Mouse (Mus musculus) neural tube, embryonic 13.5 days (tissue): ENCODE results near the gene Ogfrl1. TPM values are rescaled to one million over a fixed set of nuclear protein-coding genes. Genes with fewer than 3 reads are reported as not detected.
"Not testable (repeated sequence)": the region's sequence is repeated elsewhere in the genome, so short reads cannot be mapped to it uniquely, and the experiment has no call there.

ENCODE experiments used
- ATAC-seq: fragments of 200-750 bp; cut with Nextera tagmentation; 2 replicates; pipeline ENCODE4 v1.8.0; 2017; ENCODE audit warnings: low read depth, mild to moderate bottlenecking, moderate TSS enrichment, moderate library complexity
- H3K27ac ChIP-seq: fragments of 300-500 bp; sonication (generic); replicated peaks from 2 replicates; pipeline ENCODE4 v1.5.1; 2015; ENCODE audit warnings: moderate library complexity, mild to moderate bottlenecking, inconsistent platforms
- H3K27me3 ChIP-seq: fragments of 300-500 bp; sonication (generic); 2 replicates; pipeline ENCODE4 v1.6.1; 2015; ENCODE audit warnings: mild to moderate bottlenecking, inconsistent platforms
- H3K36me3 ChIP-seq: fragments of 300-500 bp; sonication (generic); 2 replicates; pipeline ENCODE4 v1.6.1; 2015; ENCODE audit warnings: mild to moderate bottlenecking, inconsistent platforms
- H3K4me1 ChIP-seq: fragments of 300-500 bp; sonication (generic); replicated peaks from 2 replicates; pipeline ENCODE4 v1.6.1; 2015; ENCODE audit warnings: inconsistent platforms
- H3K4me2 ChIP-seq: fragments of 300-500 bp; sonication (generic); 2 replicates; pipeline ENCODE4 v1.6.1; 2015; ENCODE audit warnings: inconsistent platforms, mild to moderate bottlenecking, moderate library complexity
- H3K4me3 ChIP-seq: fragments of 300-500 bp; sonication (generic); 2 replicates; pipeline ENCODE4 v1.5.1; 2015; ENCODE audit warnings: mild to moderate bottlenecking, inconsistent platforms
- H3K9ac ChIP-seq: fragments of 300-500 bp; sonication (generic); 2 replicates; pipeline ENCODE4 v1.6.1; 2015; ENCODE audit warnings: moderate library complexity, mild to moderate bottlenecking, inconsistent platforms
- H3K9me3 ChIP-seq: fragments of 300-500 bp; sonication (generic); 2 replicates; pipeline ENCODE4 v1.6.1; 2016; ENCODE audit warnings: inconsistent platforms
- WGBS: fragments of 180-500 bp; shearing (Covaris S2); methylation state at CpG from one replicate; pipeline ENCODE4 v1.1.7; 2015; 5-methylcytosine and 5-hydroxymethylcytosine counted together
- polyA plus RNA-seq: library from polyadenylated mRNA; unstranded; fragments of >200 nt; fragmentation: Nextera tagmentation; extraction: Ambion mirVana; gene quantifications from 2 replicates; pipeline ENCODE4 v1.2.1, GENCODE M21; 2015

Ogfrl1 gene
- 22.5 and 25.4 TPM in 2 replicates for polyA plus RNA-seq

DNA sequence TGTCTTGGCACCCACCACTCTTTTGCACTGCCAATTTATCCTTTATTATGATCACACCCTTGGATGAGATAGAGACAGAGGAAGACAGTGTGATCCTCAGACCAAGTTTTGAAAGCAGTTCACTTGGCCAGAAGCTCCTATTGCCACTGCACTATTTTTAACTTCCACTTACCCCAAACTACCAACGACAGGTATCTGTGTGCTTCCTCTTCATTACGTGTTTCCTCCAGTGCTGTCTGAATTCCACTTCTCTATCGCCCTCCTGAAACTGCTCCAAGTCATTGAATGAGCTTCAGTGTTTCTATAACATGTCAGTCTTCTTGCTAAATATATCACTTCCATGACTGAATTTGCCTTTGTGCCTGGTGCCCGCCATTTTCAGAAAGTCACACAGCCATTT, at the start of gene Ogfrl1:
Ogfrl1 (minus strand) TSS at position 150 of the 400 bp plus-strand sequence.
- H3K36me3 ChIP-seq, result no peaks in the 10 kb centered on the region
- H3K4me2 ChIP-seq, result no peak within 1 kb of the TSS
- no peaks in the 10 kb centered on the region for H3K4me1 ChIP-seq
- no peak for ATAC-seq
- no peak within 1 kb of the TSS for H3K9ac ChIP-seq
- H3K4me3 ChIP-seq, result no peak within 1 kb of the TSS
- no peaks in the 10 kb centered on the region for H3K27me3 ChIP-seq
- H3K9me3 ChIP-seq, result no peaks in the 10 kb centered on the region
- no peak within 1 kb of the TSS for H3K27ac ChIP-seq
- 88% methylated on average over 4 of the region's 4 CpGs for WGBS

DNA sequence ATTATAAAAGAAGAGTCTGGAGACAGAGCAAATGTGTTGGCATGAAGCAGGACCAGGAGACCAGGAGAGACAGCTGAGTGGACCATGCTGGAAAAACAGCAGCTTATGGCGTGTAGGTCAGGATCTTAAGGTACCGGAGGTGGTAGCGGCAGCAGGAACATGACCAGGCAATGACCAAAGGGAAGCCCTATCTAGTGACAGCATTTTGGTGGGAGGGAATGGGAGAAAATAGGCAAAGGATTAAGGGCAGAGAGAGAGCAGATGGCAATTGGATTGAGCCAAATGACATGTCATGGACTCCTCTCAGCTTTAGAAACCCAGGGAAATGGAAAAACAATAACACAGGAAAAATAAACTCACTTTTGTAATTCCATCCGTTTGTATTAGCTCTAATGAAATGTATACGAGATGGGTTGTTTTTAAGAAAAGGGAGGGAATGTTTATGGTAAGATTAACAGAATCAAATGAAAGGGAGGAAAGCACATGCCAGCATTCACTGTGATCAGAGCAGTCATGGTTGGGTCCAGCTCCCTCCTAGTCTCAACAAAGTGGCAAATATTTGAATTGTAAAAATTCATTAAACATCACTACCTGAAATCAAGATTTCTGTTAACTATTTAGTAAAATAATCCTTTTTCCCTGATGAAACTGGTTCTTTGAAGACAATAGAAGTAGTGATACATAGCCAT, 48.3 kb upstream of the Ogfrl1 start:
- 0 out of 2 replicates have a peak, but pooled peaks cover 6% of the 10 kb centered on the region for H3K4me1 ChIP-seq
- H3K36me3 ChIP-seq, result no peaks in the 10 kb centered on the region
- H3K4me2 ChIP-seq, result no peak overlapping the region
- no peaks in the 10 kb centered on the region for H3K27me3 ChIP-seq
- H3K27ac ChIP-seq, result no peak overlapping the region
- no peaks in the 10 kb centered on the region; the same call in 1 of the 2 replicates for H3K9me3 ChIP-seq
- no peak overlapping the region for H3K9ac ChIP-seq
- no peak overlapping the region for H3K4me3 ChIP-seq
- WGBS, result 90% methylated on average over 5 of the region's 5 CpGs
- ATAC-seq, result no peak

DNA sequence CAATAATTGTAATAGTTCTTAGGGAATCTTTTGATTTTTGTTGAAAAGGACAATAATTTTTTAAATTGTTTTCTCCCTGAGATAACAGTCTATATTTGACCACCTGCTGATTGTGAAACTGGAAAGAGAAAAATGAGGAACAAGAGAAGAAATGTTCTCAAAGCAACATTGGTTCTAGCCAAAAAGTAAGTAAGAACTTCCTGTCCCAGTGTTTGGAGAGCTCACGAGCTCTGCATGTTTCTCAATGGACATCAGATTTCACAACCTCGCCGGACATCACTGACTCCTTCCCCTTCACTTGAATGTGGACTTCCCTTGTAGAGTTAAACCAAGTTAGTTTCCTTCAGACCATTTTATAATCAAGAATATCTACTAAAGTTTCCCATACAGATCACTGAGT, 36.0 kb upstream of the Ogfrl1 start:
- no peaks in the 10 kb centered on the region for H3K27me3 ChIP-seq
- no peak overlapping the region for H3K9ac ChIP-seq
- no peak overlapping the region for H3K4me2 ChIP-seq
- no peaks in the 10 kb centered on the region for H3K36me3 ChIP-seq
- no peak for ATAC-seq
- no peaks in the 10 kb centered on the region for H3K9me3 ChIP-seq
- no peaks in the 10 kb centered on the region for H3K4me1 ChIP-seq
- H3K27ac ChIP-seq, result no peak overlapping the region
- no peak overlapping the region for H3K4me3 ChIP-seq
- WGBS, result 90% methylated on average over 3 of the region's 3 CpGs

DNA sequence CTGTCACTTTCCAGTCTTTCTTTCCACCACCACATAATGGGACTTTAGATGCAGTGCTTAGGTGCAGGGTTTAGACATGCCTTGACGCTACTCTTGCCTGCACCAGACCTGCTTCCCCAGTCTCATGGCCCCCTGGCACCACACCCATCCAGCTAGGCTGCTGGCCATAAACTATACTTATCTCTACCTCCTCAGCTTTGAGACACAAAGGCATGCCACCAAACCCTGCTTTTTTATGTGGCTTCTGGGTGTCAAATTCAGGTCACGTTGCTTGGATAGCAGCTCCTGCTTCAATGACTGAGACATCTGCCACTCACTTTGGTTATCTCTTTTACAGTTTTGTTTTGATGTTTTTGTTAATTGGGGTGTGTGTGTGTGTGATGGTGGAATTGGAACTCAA, 28.9 kb upstream of the Ogfrl1 start:
- Histone ChIP-seq H3K4me3 (no peak overlapping the region), H3K9ac (no peak overlapping the region), H3K27me3 (no peaks in the 10 kb centered on the region), H3K4me1 (no peaks in the 10 kb centered on the region), H3K36me3 (no peaks in the 10 kb centered on the region), H3K27ac (no peak overlapping the region), H3K4me2 (no peak overlapping the region), H3K9me3 (peaks cover 8% of the 10 kb centered on the region; the same call in 1 of the 2 replicates)
- WGBS, result 94% methylated on average over 2 of the region's 2 CpGs
- no peak for ATAC-seq

DNA sequence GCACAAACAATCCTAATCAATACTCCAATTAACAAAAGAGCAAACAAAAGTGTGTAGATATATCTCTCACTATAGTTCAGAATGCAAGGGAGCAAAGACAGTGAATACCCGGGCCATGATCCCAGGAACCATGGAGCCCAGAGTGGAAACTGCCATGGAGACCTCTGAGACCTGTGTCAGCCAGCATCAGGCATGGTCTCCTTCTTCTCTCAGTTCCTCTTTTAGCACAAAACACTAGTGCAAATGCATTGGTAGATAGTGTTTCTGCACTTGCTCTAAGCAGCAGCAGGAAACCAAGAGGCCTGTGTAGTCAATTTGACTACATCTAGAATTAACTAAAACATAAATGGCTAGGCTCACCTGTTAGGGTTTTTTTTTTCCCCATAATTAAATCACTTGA, 21.4 kb upstream of the Ogfrl1 start:
- Histone ChIP-seq H3K9ac (no peak overlapping the region), H3K4me1 (no peaks in the 10 kb centered on the region), H3K27me3 (no peaks in the 10 kb centered on the region), H3K4me3 (no peak overlapping the region), H3K4me2 (no peak overlapping the region), H3K36me3 (no peaks in the 10 kb centered on the region), H3K9me3 (no peaks in the 10 kb centered on the region), H3K27ac (no peak overlapping the region)
- no peak for ATAC-seq
- 100% methylated on average over 1 of the region's 1 CpGs for WGBS

DNA sequence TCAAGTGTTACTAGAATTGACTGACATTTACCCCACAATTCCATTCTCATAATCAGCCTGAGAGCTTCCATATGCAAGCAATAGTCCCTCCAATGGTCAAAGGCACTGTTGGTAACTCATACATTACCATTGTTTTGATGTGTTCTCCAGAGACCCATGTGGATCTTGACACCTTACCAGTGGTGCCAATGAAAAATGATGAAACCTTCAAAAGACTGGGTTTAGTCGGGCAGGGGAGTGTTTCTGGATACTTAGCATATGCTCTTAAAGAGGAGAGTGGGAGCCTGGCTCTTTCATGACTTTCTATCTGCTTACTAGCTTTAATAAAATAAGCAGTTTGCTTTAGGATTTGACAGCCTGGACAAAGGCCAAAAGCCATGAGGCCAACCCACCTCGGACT, 20.5 kb upstream of the Ogfrl1 start:
- H3K27ac ChIP-seq, result no peak overlapping the region
- no peak overlapping the region for H3K4me3 ChIP-seq
- H3K36me3 ChIP-seq, result no peaks in the 10 kb centered on the region
- H3K4me2 ChIP-seq, result no peak overlapping the region
- H3K4me1 ChIP-seq, result no peaks in the 10 kb centered on the region
- 74% methylated on average over 2 of the region's 2 CpGs for WGBS
- H3K9ac ChIP-seq, result no peak overlapping the region
- H3K9me3 ChIP-seq, result no peaks in the 10 kb centered on the region
- ATAC-seq, result no peak
- H3K27me3 ChIP-seq, result no peaks in the 10 kb centered on the region

DNA sequence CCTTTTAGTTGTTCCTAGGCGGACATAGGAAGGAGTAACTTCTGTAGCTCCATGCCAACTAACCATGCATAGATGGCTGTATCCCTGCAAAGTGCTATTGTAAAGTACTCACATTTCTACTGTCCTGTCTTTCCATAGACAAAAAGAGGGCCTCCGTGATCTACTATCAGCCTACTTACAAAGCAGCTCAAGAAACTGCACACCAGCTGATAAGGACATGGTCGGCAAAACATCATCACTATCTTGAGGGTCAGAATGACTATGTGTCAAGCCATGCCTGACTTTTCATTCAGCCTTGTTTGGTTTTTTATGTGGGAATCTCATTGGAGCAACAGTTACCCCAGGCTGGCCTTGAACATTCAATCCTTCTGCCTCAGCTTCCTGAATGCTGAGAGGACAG, 20.0 kb upstream of the Ogfrl1 start:
- Histone ChIP-seq H3K4me2 (no peak overlapping the region), H3K27ac (no peak overlapping the region), H3K9ac (no peak overlapping the region), H3K4me3 (no peak overlapping the region), H3K9me3 (no peaks in the 10 kb centered on the region), H3K36me3 (no peaks in the 10 kb centered on the region), H3K27me3 (no peaks in the 10 kb centered on the region), H3K4me1 (no peaks in the 10 kb centered on the region)
- WGBS, result 93% methylated on average over 3 of the region's 3 CpGs
- no peak for ATAC-seq

DNA sequence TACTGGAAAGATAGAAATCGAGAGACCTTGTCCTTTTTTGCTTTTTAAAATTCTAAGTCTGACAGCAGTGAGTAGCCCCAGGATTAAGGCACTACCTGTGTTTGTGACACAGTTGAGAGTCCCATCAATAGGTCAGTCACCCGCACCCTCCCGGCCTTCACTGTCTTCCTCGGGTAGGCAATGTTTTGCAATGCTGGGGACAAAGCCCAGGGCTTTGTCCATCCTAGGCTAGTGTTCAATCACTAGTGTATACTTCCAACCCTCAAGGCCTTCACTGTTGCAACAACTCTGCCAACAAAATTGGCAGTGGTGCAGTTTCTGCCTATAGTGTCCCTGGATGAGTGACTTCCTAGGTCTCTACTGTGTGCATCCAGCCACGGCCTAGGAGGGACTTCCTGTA, 14.0 kb upstream of the Ogfrl1 start:
- 89% methylated on average over 5 of the region's 5 CpGs for WGBS
- no peak overlapping the region for H3K4me2 ChIP-seq

DNA sequence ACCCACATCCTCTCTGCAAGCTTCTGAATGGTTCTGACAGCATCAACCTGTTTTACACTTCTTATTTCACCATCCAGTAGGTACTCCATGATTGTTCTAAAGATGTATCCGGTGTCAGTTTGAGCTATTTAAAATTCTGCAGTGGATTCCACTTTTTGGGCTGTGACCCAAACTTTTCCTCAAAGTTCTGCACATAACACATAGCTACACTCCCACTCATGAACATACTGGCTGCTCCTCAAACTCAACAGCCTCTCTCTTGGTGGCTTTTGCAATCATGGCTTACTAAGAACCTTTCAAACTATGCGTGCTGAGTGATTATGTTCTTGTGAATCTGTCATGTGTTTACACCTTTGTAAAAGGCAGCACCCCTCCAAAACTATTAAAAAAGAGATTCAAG, 12.4 kb upstream of the Ogfrl1 start:
- H3K9me3 ChIP-seq, result no peaks in the 10 kb centered on the region
- H3K4me1 ChIP-seq, result no peaks in the 10 kb centered on the region
- H3K27ac ChIP-seq, result no peak overlapping the region
- ATAC-seq, result no peak
- H3K36me3 ChIP-seq, result no peaks in the 10 kb centered on the region
- 90% methylated on average over 2 of the region's 2 CpGs for WGBS
- H3K4me2 ChIP-seq, result no peak overlapping the region
- no peak overlapping the region for H3K9ac ChIP-seq
- no peaks in the 10 kb centered on the region for H3K27me3 ChIP-seq
- no peak overlapping the region for H3K4me3 ChIP-seq

More for the DNA sequence above, 14.0 kb upstream of the Ogfrl1 start:
- no peaks in the 10 kb centered on the region for H3K4me1 ChIP-seq
- H3K4me3 ChIP-seq, result no peak overlapping the region
- no peak for ATAC-seq
- no peak overlapping the region for H3K9ac ChIP-seq
- H3K27me3 ChIP-seq, result no peaks in the 10 kb centered on the region
- H3K27ac ChIP-seq, result no peak overlapping the region
- H3K9me3 ChIP-seq, result no peaks in the 10 kb centered on the region
- H3K36me3 ChIP-seq, result no peaks in the 10 kb centered on the region

DNA sequence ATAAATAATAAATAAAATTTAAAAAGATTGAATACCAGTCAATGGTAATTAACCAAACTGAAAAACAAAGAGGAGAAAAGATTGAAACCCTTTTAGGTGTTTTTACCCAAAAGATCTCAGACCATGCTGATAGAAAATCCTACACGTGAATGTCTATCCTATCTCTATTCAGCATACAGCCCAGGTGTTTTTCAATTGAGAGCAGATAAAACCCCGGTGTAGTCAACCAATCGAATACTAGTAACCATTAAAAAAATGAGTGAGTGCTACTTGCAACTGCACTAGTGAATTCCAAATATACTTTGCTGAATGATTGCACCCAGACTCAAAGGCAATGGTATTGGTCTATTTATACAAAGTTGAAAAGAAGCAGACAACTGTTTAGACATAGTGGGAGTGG, 4.8 kb upstream of the Ogfrl1 start:
- H3K9me3 ChIP-seq, result no peaks in the 10 kb centered on the region
- H3K27me3 ChIP-seq, result no peaks in the 10 kb centered on the region
- H3K9ac ChIP-seq, result no peak overlapping the region
- WGBS, result 93% methylated on average over 3 of the region's 3 CpGs
- no peak for ATAC-seq
- H3K36me3 ChIP-seq, result no peaks in the 10 kb centered on the region
- H3K4me2 ChIP-seq, result no peak overlapping the region
- no peak overlapping the region for H3K27ac ChIP-seq
- no peaks in the 10 kb centered on the region for H3K4me1 ChIP-seq
- no peak overlapping the region for H3K4me3 ChIP-seq

DNA sequence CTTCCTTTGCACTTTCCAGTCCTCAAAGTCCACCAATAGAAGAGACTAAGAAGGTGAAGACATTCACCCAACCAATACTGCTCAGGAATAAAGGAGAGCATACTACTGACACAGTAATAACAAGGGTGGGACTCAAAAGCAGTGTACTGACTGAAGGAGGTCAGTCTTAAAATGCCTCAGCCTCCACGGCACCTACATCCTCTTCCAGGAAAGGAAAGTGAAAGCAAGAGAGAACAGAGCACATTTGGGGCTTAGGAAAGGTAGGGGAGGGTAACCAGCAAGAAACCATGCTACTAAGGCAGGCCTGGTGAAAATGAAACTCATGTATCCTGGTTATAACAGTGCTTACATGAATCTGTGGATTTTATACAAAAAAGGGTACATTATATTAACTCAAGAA, 2.0 kb upstream of the Ogfrl1 start:
- Histone ChIP-seq H3K9ac (no peak overlapping the region), H3K4me1 (no peaks in the 10 kb centered on the region), H3K4me2 (no peak overlapping the region), H3K9me3 (no peaks in the 10 kb centered on the region), H3K27me3 (no peaks in the 10 kb centered on the region), H3K36me3 (no peaks in the 10 kb centered on the region), H3K27ac (no peak overlapping the region), H3K4me3 (no peak overlapping the region)
- 70% methylated on average over 1 of the region's 1 CpGs for WGBS
- no peak for ATAC-seq

DNA sequence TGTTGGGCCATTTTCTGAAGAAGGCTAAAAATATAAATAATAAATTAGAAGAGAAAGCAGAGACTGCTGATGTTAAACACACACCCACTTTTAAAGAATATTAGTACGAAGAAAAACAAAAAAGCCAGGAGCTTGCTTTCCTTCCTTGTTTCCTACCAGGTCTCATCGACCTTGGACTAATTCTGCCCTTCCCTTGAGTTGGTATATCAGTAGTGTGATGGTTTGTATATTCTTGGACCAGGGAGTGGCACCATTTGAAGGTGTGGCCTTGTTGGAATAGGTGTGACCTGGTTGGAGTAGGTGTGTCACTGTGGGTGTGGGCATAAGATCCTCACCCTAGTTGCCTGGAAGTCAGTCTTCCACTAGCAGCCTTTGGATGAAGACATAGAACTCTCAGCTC, 3.2 kb downstream of the Ogfrl1 start:
- not testable (repeated sequence) for ATAC-seq, H3K27ac ChIP-seq, H3K36me3 ChIP-seq, H3K4me1 ChIP-seq, H3K4me2 ChIP-seq, H3K4me3 ChIP-seq, H3K27me3 ChIP-seq, H3K9ac ChIP-seq, H3K9me3 ChIP-seq
- WGBS, result 67% methylated on average over 2 of the region's 2 CpGs

DNA sequence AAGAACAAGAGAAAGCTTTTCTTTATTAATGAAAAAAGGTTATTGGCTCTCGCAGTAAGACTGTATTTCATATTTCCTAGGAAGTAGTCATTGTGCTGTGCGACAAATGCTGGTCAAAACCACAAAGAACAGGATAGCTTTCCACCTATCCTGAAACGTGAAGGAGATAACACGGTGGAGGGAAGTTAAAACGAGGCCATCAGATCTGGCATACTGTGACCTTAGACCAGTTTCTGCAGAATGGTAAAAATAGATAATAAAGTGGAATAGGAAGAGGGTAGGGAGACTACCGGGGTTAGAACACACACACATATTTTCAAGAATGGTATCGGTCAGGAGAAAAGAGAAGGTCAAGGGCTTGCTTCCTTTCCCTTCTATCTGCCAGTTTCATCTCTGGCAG, 5.8 kb downstream of the Ogfrl1 start:
- no peak overlapping the region for H3K9ac ChIP-seq
- H3K4me2 ChIP-seq, result no peak overlapping the region
- H3K9me3 ChIP-seq, result no peaks in the 10 kb centered on the region
- ATAC-seq, result no peak
- no peaks in the 10 kb centered on the region for H3K36me3 ChIP-seq
- WGBS, result 86% methylated on average over 7 of the region's 7 CpGs
- no peaks in the 10 kb centered on the region for H3K27me3 ChIP-seq
- H3K4me1 ChIP-seq, result no peaks in the 10 kb centered on the region
- H3K4me3 ChIP-seq, result no peak overlapping the region
- no peak overlapping the region for H3K27ac ChIP-seq
